Mouse (Mus musculus) frontal cortex, postnatal 14 days (tissue): ENCODE measurements around the gene Rap1b.

ENCODE experiments used
- DNase-seq, 2 experiments: peaks; one replicate each; pipeline ENCODE4 v3.0.0; 2022; ENCODE audit warnings: low spot score in 2 of 2

Gene Rap1b

DNA sequence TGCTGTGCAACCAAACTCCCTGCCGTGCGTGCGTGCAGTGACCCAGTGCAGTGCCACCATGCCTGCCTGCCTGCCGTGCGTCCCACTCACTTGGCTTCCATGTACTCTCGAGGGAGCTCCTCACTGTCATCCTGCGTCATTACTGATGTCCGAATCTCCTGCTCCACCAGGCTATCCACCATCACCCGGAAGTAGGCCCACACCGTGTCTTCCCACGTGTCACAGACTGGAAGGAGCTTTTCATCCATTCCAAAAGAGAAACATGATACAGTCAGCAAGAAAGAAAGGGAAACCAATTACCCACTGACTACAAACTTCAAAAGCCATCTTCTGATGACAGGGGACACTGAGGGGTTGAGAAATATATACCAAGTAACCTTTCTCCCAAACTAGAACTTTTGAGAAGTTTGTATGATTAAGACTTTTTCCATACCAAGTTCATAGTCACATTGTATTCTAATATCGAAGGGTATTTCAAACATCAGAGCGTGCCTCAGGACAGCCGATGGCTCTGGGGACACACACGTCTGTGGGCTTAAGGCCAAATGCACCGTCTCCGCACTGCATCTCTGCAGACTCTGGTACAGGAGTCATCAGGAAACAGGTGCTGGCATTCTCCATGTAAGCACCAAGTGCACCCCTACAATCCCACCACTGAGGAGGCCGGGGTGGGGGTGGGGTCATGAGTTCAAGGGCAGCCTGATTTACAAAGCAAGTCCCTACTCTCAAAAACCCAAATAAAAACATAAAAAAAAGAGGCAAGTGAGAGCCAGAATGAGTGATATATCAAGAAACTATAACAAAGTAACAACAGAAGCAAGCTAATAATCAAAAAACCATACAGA is 75.3 kb downstream of the Rap1b start:
- DNase-seq, result no peak

- DNase-seq, result no peak
These were observed 76.1 kb downstream of the Rap1b start for GRCm38 (mm10) chr10:117769541-117770285.

DNA sequence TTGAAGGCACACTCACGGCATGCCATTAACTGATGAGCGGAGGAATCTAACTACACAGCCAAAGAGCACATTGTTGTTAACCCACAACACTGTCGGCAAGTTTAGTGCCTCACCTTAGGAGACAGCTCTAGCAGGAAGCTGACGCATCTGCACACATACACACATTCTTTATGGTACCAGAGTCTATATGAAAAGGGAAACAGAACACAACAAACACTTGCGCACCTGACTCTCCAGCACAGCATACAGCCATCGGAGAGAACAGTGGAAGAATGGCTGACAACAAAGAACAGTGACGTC is 77.7 kb downstream of the Rap1b start:
- no peak for DNase-seq

- no peak for DNase-seq
These were observed 78.3 kb downstream of the Rap1b start for GRCm38 (mm10) chr10:117767286-117768140.

DNA sequence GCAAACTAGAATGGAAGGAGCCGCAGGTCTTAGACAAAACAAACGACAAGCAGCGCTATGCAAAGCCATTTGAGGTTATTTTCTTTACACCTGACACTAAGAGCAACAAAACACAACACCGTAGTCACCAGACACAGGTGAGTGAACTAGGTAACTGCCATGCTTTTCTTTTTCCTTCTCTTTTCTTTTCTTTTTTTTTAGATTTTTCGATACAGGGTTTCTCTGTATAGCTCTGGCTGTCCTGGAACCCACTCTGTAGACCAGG is 79.0 kb downstream of the Rap1b start:
- DNase-seq, result no peak

GRCm38 (mm10) chr10:117766111-117766895 is 79.5 kb downstream of the Rap1b start:
- no peak for DNase-seq

DNA sequence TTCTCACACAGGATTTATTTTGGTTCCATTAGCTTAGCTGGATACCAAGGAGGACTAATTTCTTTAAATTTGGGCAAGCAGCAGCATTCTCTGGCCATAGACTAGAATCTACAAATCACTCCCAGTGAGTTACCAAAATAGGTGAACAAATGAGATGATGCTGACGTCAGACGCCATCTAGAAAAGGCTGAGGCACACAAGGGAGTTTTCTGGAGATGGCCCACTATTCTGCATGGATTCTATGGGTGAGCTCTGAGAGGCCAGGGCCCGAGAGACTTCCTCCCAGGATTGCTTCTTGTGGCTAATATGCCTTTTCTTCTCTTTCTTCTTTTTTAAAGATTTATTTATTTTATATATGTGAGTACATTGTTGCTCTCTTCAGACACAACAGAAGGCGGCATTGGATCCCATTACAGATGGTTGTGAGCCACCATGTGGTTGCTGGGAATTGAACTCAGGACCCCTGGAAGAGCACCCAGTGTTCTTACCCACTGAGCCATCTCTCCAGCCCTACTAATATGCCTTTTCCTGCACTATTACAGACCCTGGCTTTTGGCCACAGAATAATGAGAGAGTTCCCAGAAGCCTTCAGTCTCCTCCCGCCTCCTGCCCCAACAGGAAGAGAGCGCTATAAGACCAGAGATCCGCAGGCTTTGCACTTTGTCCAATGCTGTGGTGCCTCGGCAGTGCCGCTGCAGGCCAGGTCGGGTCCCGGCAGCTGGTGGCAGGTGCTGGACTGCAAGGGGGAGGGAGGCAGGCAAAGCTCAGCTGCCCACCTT is 80.5 kb downstream of the Rap1b start:
- no peak for DNase-seq

DNA sequence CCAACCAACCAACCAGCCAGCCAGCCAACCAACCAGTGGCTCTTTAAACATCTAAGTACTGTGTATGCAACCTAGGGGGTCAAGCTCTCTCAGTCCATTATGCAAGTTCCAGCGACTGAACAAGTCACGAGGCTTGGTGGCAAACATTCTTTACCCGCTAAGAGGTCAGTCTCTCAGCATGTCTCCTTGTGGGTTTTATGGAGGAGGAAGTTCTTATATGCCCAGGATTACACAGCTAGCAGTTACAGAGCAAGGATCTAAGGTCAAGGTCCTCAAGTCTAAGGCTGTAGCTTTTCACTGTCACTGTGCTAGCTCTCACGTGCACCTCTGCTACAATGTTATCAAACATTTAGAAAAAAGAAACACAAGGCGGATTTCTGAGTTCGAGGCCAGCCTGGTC is 81.2 kb downstream of the Rap1b start:
- DNase-seq, result no peak
